Mouse (Mus musculus): ENCODE results near the gene Sfr1. TPM values are rescaled to one million over a fixed set of nuclear protein-coding genes. Genes with fewer than 3 reads are reported as not detected.

Gene Sfr1
- polyA plus RNA-seq, 1 experiment from 2014 or later = 268 TPM

- no peak for ATAC-seq (ENCODE audit: low FRiP score, low TSS enrichment)
- Histone ChIP-seq H3K4me1 (ENCODE audit: control insufficient read depth, insufficient read depth, low read length) (no peaks in the 10 kb centered on the region), H3K27me3 (ENCODE audit: control insufficient read depth, insufficient read depth, low read length) (no peaks in the 10 kb centered on the region), H3K9me3 (ENCODE audit: control insufficient read depth, low read length) (no peaks in the 10 kb centered on the region), H3K36me3 (ENCODE audit: control insufficient read depth, insufficient read depth, low read length) (no peaks in the 10 kb centered on the region), H3K4me3 (ENCODE audit: low read length) (no peak overlapping the region), H3K27ac (ENCODE audit: low read depth, low read length) (no peak overlapping the region), H3K4me2 (replicated peaks; ENCODE audit: low read depth, low read length) (no peak overlapping the region), H3K9ac (ENCODE audit: low read depth, low read length) (no peak overlapping the region)
- 71% methylated on average over 13 of the region's 13 CpGs for WGBS
These were observed 26.3 kb upstream of the Sfr1 start for GRCm38 (mm10) chr19:47705080-47705771.

- Histone ChIP-seq H3K4me3 (ENCODE audit: low read length) (no peak overlapping the region), H3K9me3 (ENCODE audit: control insufficient read depth, low read length) (no peaks in the 10 kb centered on the region), H3K4me1 (ENCODE audit: control insufficient read depth, insufficient read depth, low read length) (no peaks in the 10 kb centered on the region), H3K36me3 (ENCODE audit: control insufficient read depth, insufficient read depth, low read length) (no peaks in the 10 kb centered on the region), H3K4me2 (replicated peaks; ENCODE audit: low read depth, low read length) (no peak overlapping the region), H3K27ac (ENCODE audit: low read depth, low read length) (no peak overlapping the region), H3K27me3 (ENCODE audit: control insufficient read depth, insufficient read depth, low read length) (no peaks in the 10 kb centered on the region), H3K9ac (ENCODE audit: low read depth, low read length) (no peak overlapping the region)
- WGBS = 91% methylated on average over 8 of the region's 8 CpGs
- ATAC-seq (ENCODE audit: low FRiP score, low TSS enrichment) = no peak
These were observed 25.6 kb upstream of the Sfr1 start for GRCm38 (mm10) chr19:47705772-47706309.

GRCm38 (mm10) chr19:47710376-47710775 lies 21.1 kb upstream of the Sfr1 start:
- no peak overlapping the region for H3K4me3 ChIP-seq (ENCODE audit: low read length)
- no peak overlapping the region for H3K9ac ChIP-seq (ENCODE audit: low read depth, low read length)
- no peaks in the 10 kb centered on the region for H3K27me3 ChIP-seq (ENCODE audit: control insufficient read depth, insufficient read depth, low read length)
- no peaks in the 10 kb centered on the region for H3K36me3 ChIP-seq (ENCODE audit: control insufficient read depth, insufficient read depth, low read length)
- H3K4me2 ChIP-seq (replicated peaks; ENCODE audit: low read depth, low read length) = no peak overlapping the region
- no peak overlapping the region for H3K27ac ChIP-seq (ENCODE audit: low read depth, low read length)
- no peak for ATAC-seq (ENCODE audit: low FRiP score, low TSS enrichment)
- H3K9me3 ChIP-seq (ENCODE audit: control insufficient read depth, low read length) = no peaks in the 10 kb centered on the region
- 76% methylated on average over 4 of the region's 4 CpGs for WGBS
- H3K4me1 ChIP-seq (ENCODE audit: control insufficient read depth, insufficient read depth, low read length) = no peaks in the 10 kb centered on the region

GRCm38 (mm10) chr19:47713457-47713856 lies 18.0 kb upstream of the Sfr1 start:
- no peak overlapping the region for H3K4me3 ChIP-seq (ENCODE audit: low read length)
- H3K9ac ChIP-seq (ENCODE audit: low read depth, low read length) = no peak overlapping the region
- no peaks in the 10 kb centered on the region; the same call in 1 of the 2 replicates for H3K9me3 ChIP-seq (ENCODE audit: control insufficient read depth, low read length)
- no peak overlapping the region for H3K4me2 ChIP-seq (replicated peaks; ENCODE audit: low read depth, low read length)
- H3K4me1 ChIP-seq (ENCODE audit: control insufficient read depth, insufficient read depth, low read length) = no peaks in the 10 kb centered on the region
- H3K27me3 ChIP-seq (ENCODE audit: control insufficient read depth, insufficient read depth, low read length) = no peaks in the 10 kb centered on the region
- H3K27ac ChIP-seq (ENCODE audit: low read depth, low read length) = no peak overlapping the region
- H3K36me3 ChIP-seq (ENCODE audit: control insufficient read depth, insufficient read depth, low read length) = no peaks in the 10 kb centered on the region
- no peak for ATAC-seq (ENCODE audit: low FRiP score, low TSS enrichment)
- 85% methylated on average over 9 of the region's 9 CpGs for WGBS

- no peak overlapping the region for H3K4me2 ChIP-seq (replicated peaks; ENCODE audit: low read depth, low read length)
- no peaks in the 10 kb centered on the region for H3K36me3 ChIP-seq (ENCODE audit: control insufficient read depth, insufficient read depth, low read length)
- no peak for ATAC-seq (ENCODE audit: low FRiP score, low TSS enrichment)
- no peaks in the 10 kb centered on the region; the same call in 1 of the 2 replicates for H3K9me3 ChIP-seq (ENCODE audit: control insufficient read depth, low read length)
- no peak overlapping the region for H3K9ac ChIP-seq (ENCODE audit: low read depth, low read length)
- no peak overlapping the region for H3K27ac ChIP-seq (ENCODE audit: low read depth, low read length)
- WGBS = 68% methylated on average over 2 of the region's 2 CpGs
- H3K4me1 ChIP-seq (ENCODE audit: control insufficient read depth, insufficient read depth, low read length) = no peaks in the 10 kb centered on the region
- no peak overlapping the region for H3K4me3 ChIP-seq (ENCODE audit: low read length)
- H3K27me3 ChIP-seq (ENCODE audit: control insufficient read depth, insufficient read depth, low read length) = no peaks in the 10 kb centered on the region
These were observed 15.3 kb upstream of the Sfr1 start for GRCm38 (mm10) chr19:47716144-47716543.

GRCm38 (mm10) chr19:47719147-47719546 lies 12.3 kb upstream of the Sfr1 start:
- no peaks in the 10 kb centered on the region for H3K4me1 ChIP-seq (ENCODE audit: control insufficient read depth, insufficient read depth, low read length)
- no peak overlapping the region for H3K4me3 ChIP-seq (ENCODE audit: low read length)
- ATAC-seq (ENCODE audit: low FRiP score, low TSS enrichment) = no peak
- H3K36me3 ChIP-seq (ENCODE audit: control insufficient read depth, insufficient read depth, low read length) = no peaks in the 10 kb centered on the region
- H3K9me3 ChIP-seq (ENCODE audit: control insufficient read depth, low read length) = no peaks in the 10 kb centered on the region; the same call in 1 of the 2 replicates
- no peak overlapping the region for H3K4me2 ChIP-seq (replicated peaks; ENCODE audit: low read depth, low read length)
- H3K9ac ChIP-seq (ENCODE audit: low read depth, low read length) = no peak overlapping the region
- 91% methylated on average over 3 of the region's 3 CpGs for WGBS
- H3K27me3 ChIP-seq (ENCODE audit: control insufficient read depth, insufficient read depth, low read length) = no peaks in the 10 kb centered on the region
- H3K27ac ChIP-seq (ENCODE audit: low read depth, low read length) = no peak overlapping the region

- 29% methylated on average over 6 of the region's 6 CpGs for WGBS
- Histone ChIP-seq H3K4me3 (ENCODE audit: low read length) (no peak overlapping the region), H3K4me2 (replicated peaks; ENCODE audit: low read depth, low read length) (no peak overlapping the region), H3K27me3 (ENCODE audit: control insufficient read depth, insufficient read depth, low read length) (no peaks in the 10 kb centered on the region), H3K9me3 (ENCODE audit: control insufficient read depth, low read length) (no peaks in the 10 kb centered on the region), H3K9ac (ENCODE audit: low read depth, low read length) (no peak overlapping the region), H3K36me3 (ENCODE audit: control insufficient read depth, insufficient read depth, low read length) (no peaks in the 10 kb centered on the region), H3K4me1 (ENCODE audit: control insufficient read depth, insufficient read depth, low read length) (no peaks in the 10 kb centered on the region), H3K27ac (ENCODE audit: low read depth, low read length) (no peak overlapping the region)
- ATAC-seq (ENCODE audit: low FRiP score, low TSS enrichment) = no peak
These were observed 9.0 kb upstream of the Sfr1 start for GRCm38 (mm10) chr19:47722471-47722870.

GRCm38 (mm10) chr19:47724903-47725302 lies 6.6 kb upstream of the Sfr1 start:
- no peak for ATAC-seq (ENCODE audit: low FRiP score, low TSS enrichment)

GRCm38 (mm10) chr19:47725643-47726140 lies 5.8 kb upstream of the Sfr1 start:
- ATAC-seq (ENCODE audit: low FRiP score, low TSS enrichment) = no peak
- Histone ChIP-seq H3K27me3 (ENCODE audit: control insufficient read depth, insufficient read depth, low read length) (no peaks in the 10 kb centered on the region), H3K4me3 (ENCODE audit: low read length) (no peak overlapping the region), H3K36me3 (ENCODE audit: control insufficient read depth, insufficient read depth, low read length) (no peaks in the 10 kb centered on the region), H3K9me3 (ENCODE audit: control insufficient read depth, low read length) (no peaks in the 10 kb centered on the region), H3K4me2 (replicated peaks; ENCODE audit: low read depth, low read length) (no peak overlapping the region), H3K4me1 (ENCODE audit: control insufficient read depth, insufficient read depth, low read length) (peaks cover 6% of the 10 kb centered on the region; the same call in 1 of the 2 replicates), H3K27ac (ENCODE audit: low read depth, low read length) (no peak overlapping the region), H3K9ac (ENCODE audit: low read depth, low read length) (no peak overlapping the region)
- 84% methylated on average over 7 of the region's 7 CpGs for WGBS

More at GRCm38 (mm10) chr19:47724903-47725302, 6.6 kb upstream of the Sfr1 start:
- Histone ChIP-seq H3K9me3 (ENCODE audit: control insufficient read depth, low read length) (no peaks in the 10 kb centered on the region), H3K27me3 (ENCODE audit: control insufficient read depth, insufficient read depth, low read length) (no peaks in the 10 kb centered on the region), H3K27ac (ENCODE audit: low read depth, low read length) (no peak overlapping the region), H3K4me1 (ENCODE audit: control insufficient read depth, insufficient read depth, low read length) (peaks cover 2% of the 10 kb centered on the region; the same call in 1 of the 2 replicates), H3K36me3 (ENCODE audit: control insufficient read depth, insufficient read depth, low read length) (no peaks in the 10 kb centered on the region), H3K4me3 (ENCODE audit: low read length) (no peak overlapping the region), H3K4me2 (replicated peaks; ENCODE audit: low read depth, low read length) (no peak overlapping the region), H3K9ac (ENCODE audit: low read depth, low read length) (no peak overlapping the region)
- 77% methylated on average over 4 of the region's 4 CpGs for WGBS
